Mouse (Mus musculus) left cerebral cortex, postnatal 4 days (tissue): ENCODE measurements around the gene Dio1. TPM values are rescaled to one million over a fixed set of nuclear protein-coding genes. Genes with fewer than 3 reads are reported as not detected.

Experiments used
- DNase-seq: peaks from one replicate; pipeline ENCODE4 v3.0.0-alpha.2; 2022
- intact Hi-C: fragments of 180-260 bp; cut with DNase I; formaldehyde crosslinking; loops from one replicate; pipeline ENCODE4 v1.15.1; 2025
- total RNA-seq, 2 experiments: library from RNA; stranded (reverse); gene quantifications; 2 replicates each; pipeline ENCODE4 v1.2.3; 2021

The Dio1 gene
- total RNA-seq, 2 experiments from 2014 or later = not detected

DNA sequence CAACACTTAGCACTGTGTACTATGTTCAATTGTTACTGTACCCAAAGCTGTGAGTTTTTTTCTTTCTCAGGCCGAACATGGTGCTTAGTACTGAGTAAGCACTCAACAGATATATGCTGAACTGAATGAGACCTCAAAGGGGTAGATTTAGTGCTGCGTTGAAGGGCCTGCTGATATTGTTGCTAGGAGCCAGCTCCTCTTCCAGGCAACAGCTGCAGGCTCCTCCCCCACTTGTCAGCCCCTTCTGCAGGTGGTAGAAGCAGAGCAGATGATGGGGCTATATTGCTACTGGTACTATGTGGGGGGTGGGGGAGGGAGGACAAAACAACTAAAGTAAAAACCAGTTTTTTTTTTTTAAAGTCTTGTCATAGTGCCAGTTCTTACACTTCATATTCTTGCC is 57.5 kb downstream of the Dio1 start:
- no peak for DNase-seq
- intact Hi-C loops = no loop called here

DNA sequence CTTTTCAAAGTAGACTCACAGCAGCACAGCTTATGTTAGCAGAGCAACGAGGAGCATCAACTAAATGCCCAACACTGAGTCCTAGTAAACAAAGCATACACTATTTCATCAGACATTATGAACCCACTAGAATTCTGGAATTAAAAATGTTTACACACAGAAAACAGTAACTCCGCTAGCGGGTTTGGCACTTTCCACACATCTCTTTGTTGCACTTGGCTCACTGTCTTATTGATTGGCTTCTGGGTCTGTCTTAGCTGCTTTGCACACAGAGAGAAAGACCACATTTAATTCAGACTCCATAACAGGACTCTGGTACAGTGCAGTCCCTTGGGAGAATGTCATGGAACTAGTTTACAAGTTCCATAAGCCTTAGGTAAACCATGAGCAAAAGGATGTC is 58.9 kb downstream of the Dio1 start:
- intact Hi-C loops = no loop called here
- no peak for DNase-seq

DNA sequence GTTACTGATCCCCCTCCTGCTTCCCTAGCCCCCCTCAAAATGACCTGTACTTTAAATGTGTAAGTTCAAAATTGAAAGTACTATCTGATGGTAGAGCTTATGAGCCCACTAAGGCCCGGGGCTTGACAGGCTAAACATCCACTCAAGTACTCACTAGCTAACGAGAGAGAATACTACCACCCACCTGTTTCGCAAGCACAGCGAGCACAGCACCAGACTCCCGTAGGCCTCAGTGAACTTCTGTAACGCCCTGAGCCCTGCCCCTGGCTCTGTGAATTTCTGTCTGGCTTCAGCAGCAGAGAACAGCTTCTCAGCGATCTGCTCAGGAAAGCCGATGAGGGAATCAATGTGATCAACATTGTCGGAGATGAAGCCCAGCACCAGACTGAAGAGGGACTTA is 59.9 kb downstream of the Dio1 start:
- intact Hi-C loops = no loop called here
- no peak for DNase-seq

DNA sequence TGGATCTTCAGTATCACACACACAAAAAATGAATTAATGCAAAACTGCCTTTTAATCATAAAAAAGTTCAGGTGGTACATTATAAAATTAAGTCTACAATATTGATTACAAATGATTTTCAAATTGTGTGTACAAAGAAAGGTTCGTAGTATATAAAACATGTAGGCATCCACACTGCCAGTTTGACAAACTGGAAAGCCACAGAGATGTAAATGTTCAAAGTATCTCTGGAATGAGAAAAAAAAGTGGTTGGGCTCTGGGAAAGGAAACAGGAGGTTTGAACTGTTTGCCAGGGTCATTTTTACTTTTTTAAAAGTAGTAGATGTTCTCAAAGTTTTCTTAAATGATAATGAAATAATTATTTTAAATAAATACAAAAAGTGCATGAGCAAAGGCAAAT is 60.9 kb downstream of the Dio1 start:
- intact Hi-C loops = no loop called here
- no peak for DNase-seq

DNA sequence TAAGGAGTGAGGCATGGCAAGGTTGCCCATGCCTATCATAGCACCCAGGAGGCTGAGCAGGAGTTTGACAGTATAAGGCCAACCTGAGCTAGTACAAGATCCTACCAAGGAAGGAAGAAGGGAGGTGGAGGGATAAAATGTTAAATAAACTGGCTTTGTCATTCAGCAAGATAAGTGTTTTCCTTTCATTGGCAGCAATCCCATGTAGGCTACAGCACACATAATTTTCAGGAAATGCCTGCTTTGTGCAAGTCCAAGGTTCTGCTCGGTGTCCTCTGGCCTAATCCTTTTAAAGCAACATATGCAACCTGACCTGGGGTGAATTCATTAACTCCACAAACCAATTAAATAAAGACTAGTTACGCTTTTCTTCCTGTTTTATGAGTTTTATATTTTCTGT is 61.6 kb downstream of the Dio1 start:
- intact Hi-C loops = no loop called here
- no peak for DNase-seq

DNA sequence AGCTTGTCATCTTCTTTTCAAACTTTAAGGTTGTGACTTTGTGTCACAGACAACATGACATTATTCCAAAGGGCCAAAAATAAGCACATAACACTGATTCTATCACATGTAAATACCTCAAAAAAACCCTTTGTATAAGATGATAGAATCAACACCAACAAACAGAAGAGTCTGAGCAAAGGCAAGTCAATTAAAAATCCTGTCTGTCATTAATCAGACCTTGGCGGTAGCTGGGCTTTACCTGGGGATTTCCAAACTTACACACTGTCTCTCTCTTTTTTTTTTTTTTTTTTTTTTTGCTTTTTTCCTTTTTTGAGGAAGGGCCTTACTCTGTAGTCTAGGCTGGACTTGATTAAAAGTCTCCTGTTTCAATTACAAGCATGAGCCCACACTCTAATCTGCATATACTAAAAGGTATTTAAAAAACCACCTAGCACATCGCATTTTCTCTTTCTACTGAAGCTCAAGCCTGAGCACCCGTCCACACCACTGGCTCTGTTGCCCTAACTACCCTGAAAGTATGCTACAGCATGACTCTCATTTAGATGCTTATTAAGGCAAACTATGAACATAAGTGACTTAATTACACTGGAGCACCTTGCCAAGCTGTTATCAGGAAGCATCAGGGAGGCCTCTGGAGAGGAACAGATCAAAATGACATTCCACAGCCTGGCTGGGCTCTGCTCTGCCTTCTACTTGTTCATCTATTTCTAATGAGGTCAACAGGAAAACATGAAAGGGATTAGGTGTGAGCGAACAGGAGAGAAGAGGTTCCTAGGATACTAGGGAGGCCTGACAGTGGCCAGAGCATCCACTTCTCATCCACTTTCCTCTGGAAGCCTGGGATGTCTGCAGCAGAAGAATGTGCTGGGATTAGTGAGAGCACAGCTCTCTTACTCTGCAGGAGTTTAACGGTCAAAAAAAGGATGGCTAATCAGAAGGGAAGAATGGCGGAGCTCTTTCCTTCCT is 63.3 kb downstream of the Dio1 start:
- no peak for DNase-seq
- intact Hi-C loops = loop anchor here (5.0 kb wide), 1 partner anchor 36 kb away; the partner anchor contains the start of gene Ldlrad1

Other genes starting within 250 kb of the Dio1 start
- 10 to 100 TPM; 65.6 to 71.2 TPM for gene Mrpl37, start 240.3 kb downstream of the Dio1 start, total RNA-seq
- gene Cyb5rl, start 240.2 kb downstream of the Dio1 start, total RNA-seq = 1 to 10 TPM; 5.6 to 6.9 TPM
- not detected for gene Cdcp2, start 210.3 kb downstream of the Dio1 start, total RNA-seq
- 100 to 1,000 TPM; 115 to 118 TPM for gene Tmem59, start 128.8 kb downstream of the Dio1 start, total RNA-seq
- 10 to 100 TPM; 24.4 to 27.4 TPM for gene Tceanc2, start 128.1 kb downstream of the Dio1 start, total RNA-seq
- gene Ldlrad1, start 98.0 kb downstream of the Dio1 start, total RNA-seq = not detected
- 10 to 100 TPM; 40.3 to 44.8 TPM for gene Lrrc42, start 53.6 kb downstream of the Dio1 start, total RNA-seq
- gene Hspb11, start 53.6 kb downstream of the Dio1 start, total RNA-seq = 10 to 100 TPM; 14.8 to 20.0 TPM
- 10 to 100 TPM; 42.4 to 46.0 TPM for gene Yipf1, start 7.2 kb upstream of the Dio1 start, total RNA-seq
- gene Ndc1, start 60.6 kb upstream of the Dio1 start, total RNA-seq = 10 to 100 TPM; 17.8 to 18.0 TPM
- 1 to 10 TPM; 1.9 to 3.6 TPM for gene Glis1, start 127.4 kb upstream of the Dio1 start, total RNA-seq